8 mouse cellular contexts compared by ENCODE assay signal in genomic region chr7:141072017-141072745, GRCm38 (mm10).
A peak's percentile ranks its signal among the peaks of the same experiment; 100 is the strongest.
DNase-seq lines count a peak whose midpoint lies in the region.

No protein-coding gene starts in this region.

- peak; percentile 25 for DNase-seq in embryo, embryonic 10.5 days (ENCODE audit: low spot score)
- DNase-seq in embryo, embryonic 11 days: no peak
- DNase-seq in retina, embryonic 14.5 days (ENCODE audit: low spot score): peak; percentile 28
- no peak for DNase-seq in retina, postnatal 1 day
- DNase-seq in kidney, postnatal 36 days: peak; percentile 35 to 79
- DNase-seq in naive thymus-derived CD4-positive, alpha-beta T cell, adult 2 months (ENCODE audit: low read depth): peak; percentile 93
- DNase-seq in ovary, postnatal 14 days (ENCODE audit: low spot score): no peak
- no peak for DNase-seq in cerebellum, adult 9-11 months

Comparison
In these comparisons a context has a peak if more than half of its experiments do, and no peak if none do; other contexts are left out.
1. DNase-seq: peak in embryo, embryonic 10.5 days (single experiment), retina, embryonic 14.5 days (single experiment), kidney, postnatal 36 days (2 of 2) and naive thymus-derived CD4-positive, alpha-beta T cell, adult 2 months (single experiment); none in embryo, embryonic 11 days (single experiment), retina, postnatal 1 day (single experiment), ovary, postnatal 14 days (single experiment) and cerebellum, adult 9-11 months (single experiment).